Mouse (Mus musculus) CH12.LX (cell line): ENCODE measurements around the gene 2900026A02Rik. TPM values are rescaled to one million over a fixed set of nuclear protein-coding genes. Genes with fewer than 3 reads are reported as not detected.

Source experiments
- DNase-seq: peaks from one replicate; pipeline ENCODE4 v3.0.0-alpha.2; 2013; ENCODE audit errors: extremely low read depth
- H3K27ac ChIP-seq: 2 replicates; pipeline ENCODE4 v1.5.1; 2012; ENCODE audit warnings: low read depth, mild to moderate bottlenecking, control low read depth, moderate library complexity; ENCODE audit not compliant: insufficient read depth
- H3K27me3 ChIP-seq: replicated peaks from 2 replicates; pipeline ENCODE3; 2012; ENCODE audit warnings: inconsistent platforms
- H3K36me3 ChIP-seq, 2 experiments: replicated peaks in 1 of 2; 2 replicates each; pipeline versions ENCODE3 to v1.6.1; 2012; ENCODE audit warnings: inconsistent platforms in 1 of 2, low read length in 1 of 2, mild to moderate bottlenecking in 1 of 2, mixed read lengths in 1 of 2, moderate library complexity in 1 of 2; ENCODE audit not compliant: control insufficient read depth in 1 of 2, insufficient read depth in 1 of 2
- H3K4me1 ChIP-seq, 2 experiments: 2 replicates each; pipeline ENCODE4 v1.6.1; 2012; ENCODE audit warnings: inconsistent platforms in 1 of 2, moderate library complexity in 1 of 2; ENCODE audit not compliant: insufficient read depth in 2 of 2, control insufficient read depth in 1 of 2
- H3K4me2 ChIP-seq: 2 replicates; pipeline ENCODE4 v1.6.1; 2012; ENCODE audit warnings: low read depth, mild to moderate bottlenecking, control low read depth; ENCODE audit not compliant: poor library complexity, insufficient read depth, severe bottlenecking
- H3K4me3 ChIP-seq, 3 experiments: fragments of 150-350 bp in 1 of 3; sonication (generic) in 1 of 3; replicated peaks in 1 of 3; 2 replicates each; pipeline versions ENCODE3 to v1.5.1; 2011 to 2012; ENCODE audit warnings: low read depth in 2 of 3, low read length in 2 of 3, mild to moderate bottlenecking in 2 of 3, moderate library complexity in 2 of 3, control low read depth in 1 of 3, improper control_type of control experiment in 1 of 3, inconsistent platforms in 1 of 3, mixed read lengths in 1 of 3; ENCODE audit not compliant: poor library complexity in 1 of 3
- H3K79me2 ChIP-seq: replicated peaks from 2 replicates; pipeline ENCODE4 v1.6.1; 2012; ENCODE audit warnings: mild to moderate bottlenecking, moderate library complexity; ENCODE audit not compliant: control insufficient read depth, poor library complexity, insufficient read depth, severe bottlenecking; ENCODE audit errors: extremely low read depth
- H3K9ac ChIP-seq: 2 replicates; pipeline ENCODE4 v1.6.1; 2012; ENCODE audit warnings: low read depth, mild to moderate bottlenecking, control low read depth, moderate library complexity; ENCODE audit not compliant: insufficient read depth
- H3K9me3 ChIP-seq: replicated peaks from 2 replicates; pipeline ENCODE3; 2012; ENCODE audit warnings: low read length, inconsistent platforms, mixed read lengths
- CTCF ChIP-seq, 2 experiments: IDR thresholded peaks in 1 of 2; conservative IDR thresholded peaks in 1 of 2; 2 replicates each; pipeline ENCODE4 v1.5.1; 2011 to 2012; ENCODE audit warnings: low read depth in 2 of 2, low read length in 2 of 2, improper control_type of control experiment in 1 of 2, inconsistent platforms in 1 of 2, mild to moderate bottlenecking in 1 of 2, moderate library complexity in 1 of 2
- EP300 ChIP-seq: IDR thresholded peaks from 2 replicates; pipeline ENCODE4 v1.6.1; 2011; ENCODE audit warnings: low read length, improper control_type of control experiment
- JUND ChIP-seq: conservative IDR thresholded peaks from 2 replicates; pipeline ENCODE4 v1.6.1; 2011; ENCODE audit warnings: low read depth, low read length, improper control_type of control experiment
- KAT2A ChIP-seq: IDR thresholded peaks from 2 replicates; pipeline ENCODE4 v1.6.1; 2012; ENCODE audit warnings: low read length, improper control_type of control experiment, inconsistent platforms; ENCODE audit not compliant: insufficient replicate concordance
- MAFK ChIP-seq: IDR thresholded peaks from 2 replicates; pipeline ENCODE4 v1.6.1; 2011; ENCODE audit warnings: low read length, improper control_type of control experiment; ENCODE audit not compliant: insufficient replicate concordance
- MYC ChIP-seq: IDR thresholded peaks from 2 replicates; pipeline ENCODE4 v1.6.1; 2011; ENCODE audit warnings: low read depth, mild to moderate bottlenecking, improper control_type of control experiment, low read length
- POLR2A ChIP-seq: IDR thresholded peaks from 2 replicates; pipeline ENCODE4 v1.6.1; 2011; ENCODE audit warnings: low read depth, mild to moderate bottlenecking, improper control_type of control experiment, low read length
- POLR2AphosphoS2 ChIP-seq: IDR thresholded peaks from 2 replicates; pipeline ENCODE4 v1.6.1; 2011; ENCODE audit warnings: low read depth, low read length, improper control_type of control experiment
- SIN3A ChIP-seq: IDR thresholded peaks from 2 replicates; pipeline ENCODE4 v1.6.1; 2012; ENCODE audit warnings: low read length, improper control_type of control experiment, inconsistent platforms
- SMC3 ChIP-seq: IDR thresholded peaks from 2 replicates; pipeline ENCODE4 v1.6.1; 2011; ENCODE audit warnings: low read depth, low read length, improper control_type of control experiment
- TCF12 ChIP-seq: IDR thresholded peaks from 2 replicates; pipeline ENCODE4 v1.6.1; 2014; ENCODE audit warnings: low read depth, mild to moderate bottlenecking, inconsistent platforms, low read length, improper control_type of control experiment
- USF1 ChIP-seq: IDR thresholded peaks from 2 replicates; pipeline ENCODE4 v1.6.1; 2014; ENCODE audit warnings: low read depth, mild to moderate bottlenecking, inconsistent platforms, low read length, improper control_type of control experiment
- USF2 ChIP-seq: conservative IDR thresholded peaks from 2 replicates; pipeline ENCODE4 v1.6.1; 2011; ENCODE audit warnings: low read depth, low read length, improper control_type of control experiment
- ZC3H11A ChIP-seq: IDR thresholded peaks from 2 replicates; pipeline ENCODE4 v1.6.1; 2012; ENCODE audit warnings: low read depth, mild to moderate bottlenecking, inconsistent platforms, low read length, improper control_type of control experiment
- ZKSCAN1 ChIP-seq: IDR thresholded peaks from 2 replicates; pipeline ENCODE4 v1.6.1; 2012; ENCODE audit warnings: low read depth, inconsistent platforms, low read length, improper control_type of control experiment, borderline replicate concordance
- ZNF384 ChIP-seq: IDR thresholded peaks from 2 replicates; pipeline ENCODE4 v1.6.1; 2012; ENCODE audit warnings: low read depth, low read length, improper control_type of control experiment, inconsistent platforms
- dilution Hi-C: fragments of 300-500 bp; cut with MboI; formaldehyde crosslinking; loops from 2 replicates; pipeline ENCODE4 v1.14.3; 2020; ENCODE audit warnings: low sequenced_read_pairs; ENCODE audit not compliant: extremely low pct_unique_long_range_greater_than_20kb, extremely low pct_ligation_motif_present
- in situ Hi-C: fragments of 300-500 bp; cut with MboI; formaldehyde crosslinking; loops from 3 replicates; pipeline ENCODE4 v1.14.3; 2019; ENCODE audit warnings: low sequenced_read_pairs, low pct_ligation_motif_present, low pct_unique_long_range_greater_than_20kb, mixed read lengths
- polyA plus RNA-seq: library from polyadenylated mRNA; unstranded; fragments of >175 nt; gene quantifications from 2 replicates; pipeline ENCODE4 v1.2.1, GENCODE M21; 2012; ENCODE audit warnings: low read depth; ENCODE audit not compliant: insufficient read length
- total RNA-seq, 2 experiments: library from RNA; depleted of rRNA; stranded (reverse); fragments of 300-350 nt in 1 of 2; fragments of >200 nt in 1 of 2; gene quantifications; 2 replicates each; pipeline ENCODE4 v1.2.3; 2012 to 2014

Gene 2900026A02Rik
- total and polyA plus RNA-seq, 3 experiments: 0.85 to 4.6 (median 0.93) TPM

DNA sequence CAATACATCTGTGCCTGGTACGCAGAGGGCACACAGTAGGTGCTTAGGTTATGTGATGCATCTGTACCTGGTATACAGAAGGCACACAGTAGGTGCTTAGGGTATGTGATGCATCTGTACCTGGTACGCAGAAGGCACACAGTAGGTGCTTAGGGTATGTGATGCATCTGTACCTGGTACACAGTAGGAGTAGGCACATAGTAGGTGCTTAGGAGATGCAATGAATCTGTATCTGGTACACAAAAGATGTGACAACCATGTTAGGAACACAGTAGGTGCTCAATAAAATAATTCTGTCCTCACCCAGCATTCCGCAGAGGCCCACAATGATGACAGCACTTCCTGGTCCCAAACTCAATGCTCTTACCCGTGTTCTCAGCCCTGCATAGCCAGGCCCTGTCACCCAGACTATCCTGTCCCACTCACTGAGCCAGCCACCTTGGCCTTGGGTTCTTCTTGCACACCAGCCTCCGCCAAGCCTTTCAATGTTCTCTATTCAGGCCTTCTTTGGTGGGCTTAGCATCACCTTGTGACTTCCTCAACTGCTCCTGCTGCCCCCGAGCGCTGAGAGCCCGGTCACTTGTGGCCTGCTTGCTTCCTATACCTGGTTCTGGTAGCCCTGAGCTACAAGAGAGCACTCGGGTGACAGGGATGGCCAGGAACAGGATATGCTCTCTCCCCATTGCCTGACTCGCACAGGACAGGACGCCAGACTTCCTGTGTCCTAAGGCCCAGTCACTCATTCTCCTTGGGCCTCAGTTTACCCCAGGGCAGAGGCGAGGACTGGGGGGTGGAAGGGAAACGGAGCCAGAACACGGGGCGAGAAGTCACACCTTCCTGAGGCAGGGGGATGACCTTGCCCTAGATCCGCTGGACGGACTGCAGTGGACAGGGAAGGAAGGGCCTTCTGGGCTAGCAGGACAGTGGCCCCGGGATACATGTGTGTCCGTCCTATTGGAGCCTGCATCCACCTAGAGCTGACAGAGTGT lies 87.0 kb downstream of the 2900026A02Rik start:
- no peaks in the 10 kb centered on the region for H3K27me3 ChIP-seq
- no peak for DNase-seq
- TF ChIP-seq KAT2A (no peak), ZKSCAN1 (peak; percentile 91), TCF12 (no peak), POLR2A (no peak), JUND (no peak)
- TF ChIP-seq, all 38 proteins: peak for 1
- Histone ChIP-seq H3K9ac (no peak overlapping the region), H3K27ac (no peak overlapping the region), H3K4me2 (no peak overlapping the region), H3K79me2 (no peaks in the 10 kb centered on the region), H3K4me1 (peaks cover 0 to 40% of the 10 kb centered on the region in 2 experiments; a peak in 3 of 4 replicates), H3K36me3 (peaks cover 0 to 11% of the 10 kb centered on the region in 2 experiments), H3K4me3 (no peak overlapping the region), H3K9me3 (no peaks in the 10 kb centered on the region)
- in situ Hi-C loops (no loop called here), dilution Hi-C loops (no loop called here)

DNA sequence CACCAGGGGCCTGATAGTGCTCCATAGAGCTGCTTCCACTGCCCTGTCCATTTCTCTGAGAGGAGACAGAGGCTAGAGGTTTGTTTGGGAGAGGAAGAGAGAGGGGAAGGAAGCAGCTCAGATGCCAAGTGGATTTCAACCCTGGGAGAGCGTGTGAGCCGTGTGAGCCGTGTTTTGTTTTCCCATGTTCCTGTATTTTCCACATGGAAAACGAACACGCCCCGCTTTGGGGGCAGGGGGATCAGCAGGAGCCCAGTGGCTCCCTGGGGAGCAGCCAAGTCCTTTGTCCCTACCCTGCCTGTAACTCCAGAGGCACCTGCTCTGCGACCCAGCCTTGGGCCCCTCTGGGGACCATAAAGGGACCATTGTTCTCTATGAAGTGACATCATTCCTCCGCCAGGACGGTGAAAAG lies 88.0 kb downstream of the 2900026A02Rik start:
- no peaks in the 10 kb centered on the region for H3K79me2 ChIP-seq
- DNase-seq: no peak
- in situ Hi-C loops (no loop called here), dilution Hi-C loops (no loop called here)
- no peak overlapping the region for H3K9ac ChIP-seq
- H3K27ac ChIP-seq: no peak overlapping the region
- TF ChIP-seq SIN3A (no peak), EP300 (no peak), USF2 (no peak), SMC3 (no peak), CTCF (conservative IDR thresholded peaks at IDR 0.05 in 1 of 2, IDR thresholded peaks at IDR 0.05 in 1 of 2; ENCODE audit: low read depth in 2 of 2, low read length in 2 of 2) (no peak), USF1 (no peak), ZC3H11A (no peak), MAFK (no peak), ZNF384 (no peak), MYC (no peak), ZKSCAN1 (no peak), POLR2AphosphoS2 (no peak)
- H3K9me3 ChIP-seq: no peaks in the 10 kb centered on the region
- H3K4me2 ChIP-seq: no peak overlapping the region
- peaks cover 0 to 13% of the 10 kb centered on the region in 2 experiments for H3K36me3 ChIP-seq
- H3K4me1 ChIP-seq: peaks cover 0 to 45% of the 10 kb centered on the region in 2 experiments; a peak in 3 of 4 replicates
- no peak overlapping the region for H3K4me3 ChIP-seq
- no peaks in the 10 kb centered on the region for H3K27me3 ChIP-seq
